Mouse (Mus musculus): ENCODE measurements around the gene Haspin.

Haspin gene

GRCm38 (mm10) chr11:73090826-73091225 lies 47.3 kb downstream of the Haspin start:
- DNase-seq (ENCODE audit: extremely low spot score, low read depth, low spot score), result no peak

DNA sequence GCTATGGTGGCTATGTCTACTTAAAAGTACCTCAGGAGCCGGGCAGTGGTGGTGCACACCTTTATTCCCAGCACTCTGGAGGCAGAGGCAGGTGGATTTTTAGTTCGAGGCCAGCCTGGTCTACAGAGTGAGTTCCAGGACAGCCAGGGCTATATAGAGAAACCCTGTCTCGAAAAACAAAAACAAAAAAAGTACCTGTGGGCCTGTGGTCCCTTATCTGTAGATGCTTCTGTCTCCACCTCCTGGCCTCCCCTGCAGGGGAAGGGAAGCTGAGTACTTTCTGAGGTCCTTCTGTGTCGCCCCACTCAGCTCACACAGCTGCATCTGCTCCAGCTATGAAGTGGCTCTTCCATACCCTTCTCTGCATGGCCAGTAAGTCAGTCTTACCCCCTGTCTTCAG lies 47.8 kb downstream of the Haspin start, which contains the start of gene Itgae:
TSS of gene Itgae (plus strand) at position 301 of the 400 bp plus-strand sequence.
- DNase-seq (ENCODE audit: extremely low spot score, low read depth, low spot score), result no peak

- DNase-seq (ENCODE audit: extremely low spot score, low read depth, low spot score), result no peak
Observed at GRCm38 (mm10) chr11:73087700-73088480, 50.2 kb downstream of the Haspin start.
